Mouse (Mus musculus): ENCODE data around the gene L3hypdh.
"Not testable (repeated sequence)": the region's sequence is repeated elsewhere in the genome, so short reads cannot be mapped to it uniquely, and the experiment has no call there.

DNA sequence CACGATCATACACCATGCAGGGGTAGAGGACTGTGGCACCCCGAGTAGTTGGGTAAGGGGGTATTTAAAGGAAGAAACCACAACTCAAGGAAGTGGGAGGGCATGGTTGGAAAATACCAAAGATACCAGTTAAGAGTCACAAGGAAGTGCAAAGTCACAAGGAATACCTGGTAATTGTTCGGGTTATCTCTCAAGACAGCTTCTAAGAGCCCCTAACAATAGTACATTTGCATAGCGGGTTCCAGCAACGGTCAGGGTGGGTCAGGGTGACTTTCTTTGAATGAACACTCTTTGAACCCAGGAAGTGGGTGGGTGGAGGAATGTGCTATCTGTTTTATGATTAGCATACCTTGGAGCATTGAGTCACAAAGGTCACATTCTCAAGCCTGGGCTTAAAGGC lies 35.1 kb downstream of the L3hypdh start:
- TF ChIP-seq TAL1 (IDR thresholded peaks at IDR 0.05; ENCODE audit: low read length); TCF12 (IDR thresholded peaks at IDR 0.05; ENCODE audit: low read depth, low read length); NRF1 (IDR thresholded peaks at IDR 0.05; ENCODE audit: insufficient read depth, low read depth, low read length, poor library complexity, severe bottlenecking); GATA1 (IDR thresholded peaks at IDR 0.05; ENCODE audit: low read depth, low read length); CTCF (IDR thresholded peaks at IDR 0.05 in 2 of 3, conservative IDR thresholded peaks at IDR 0.05 in 1 of 3; ENCODE audit: control insufficient read depth in 1 of 3, insufficient read depth in 1 of 3, low read depth in 2 of 3, low read length in 3 of 3, poor library complexity in 1 of 3, severe bottlenecking in 1 of 3); POLR2A (IDR thresholded peaks at IDR 0.05; ENCODE audit: control insufficient read depth in 1 of 2, insufficient read depth in 1 of 2, low read depth in 1 of 2, low read length in 2 of 2, poor library complexity in 1 of 2); UBTF (IDR thresholded peaks at IDR 0.05; ENCODE audit: borderline replicate concordance, insufficient read depth, low read depth, low read length): not testable (repeated sequence)
